Mouse (Mus musculus): ENCODE results near the gene Pbx1. TPM values are rescaled to one million over a fixed set of nuclear protein-coding genes. Genes with fewer than 3 reads are reported as not detected.
A peak's percentile ranks its signal among the peaks of the same experiment; 100 is the strongest.

The Pbx1 gene
- total RNA-seq, 1 experiment = 10.0 TPM

GRCm38 (mm10) chr1:168431711-168432231 is 299 bp downstream of the Pbx1 start:
- Histone ChIP-seq H3K36me3 (ENCODE audit: control insufficient read depth, insufficient read depth, low read length, poor library complexity, severe bottlenecking) (no peaks in the 10 kb centered on the region), H3K27ac (ENCODE audit: insufficient read depth, low read depth, low read length, poor library complexity, severe bottlenecking) (peak overlapping the region; percentile 42; the same call in 1 of the 2 replicates), H3K4me3 (ENCODE audit: insufficient read depth in 1 of 2, low read depth in 1 of 2, low read length in 2 of 2, poor library complexity in 1 of 2, severe bottlenecking in 1 of 2) (peak overlapping the region; percentile 74 to 76), H3K9me3 (ENCODE audit: control insufficient read depth, insufficient read depth, low read depth, low read length) (no peaks in the 10 kb centered on the region), H3K4me1 (ENCODE audit: control insufficient read depth in 2 of 2, insufficient read depth in 2 of 2, low read length in 2 of 2, poor library complexity in 1 of 2) (0 out of 4 replicates have a peak, but pooled peaks cover 0 to 1% of the 10 kb centered on the region in 2 experiments), H3K9ac (ENCODE audit: insufficient read depth, low read depth, low read length, poor library complexity, severe bottlenecking) (peak overlapping the region; percentile 52; the same call in 1 of the 2 replicates)
- in situ Hi-C loops (cut with MboI; ENCODE audit: low sequenced_read_pairs in 2 of 2, unreplicated experiment in 2 of 2) = no loop called here
- DNase-seq (ENCODE audit: low read depth, low spot score) = peak; percentile 12
- no peak for TF ChIP-seq CHD2 (IDR thresholded peaks at IDR 0.05; ENCODE audit: low read depth, low read length)

- peak overlapping the region; percentile 74 to 76 for H3K4me3 ChIP-seq (ENCODE audit: insufficient read depth in 1 of 2, low read depth in 1 of 2, low read length in 2 of 2, poor library complexity in 1 of 2, severe bottlenecking in 1 of 2)
- 0 out of 4 replicates have a peak, but pooled peaks cover 0 to 1% of the 10 kb centered on the region in 2 experiments for H3K4me1 ChIP-seq (ENCODE audit: control insufficient read depth in 2 of 2, insufficient read depth in 2 of 2, low read length in 2 of 2, poor library complexity in 1 of 2)
- H3K9ac ChIP-seq (ENCODE audit: insufficient read depth, low read depth, low read length, poor library complexity, severe bottlenecking) = peak overlapping the region; percentile 56
- no peaks in the 10 kb centered on the region for H3K9me3 ChIP-seq (ENCODE audit: control insufficient read depth, insufficient read depth, low read depth, low read length)
- H3K27ac ChIP-seq (ENCODE audit: insufficient read depth, low read depth, low read length, poor library complexity, severe bottlenecking) = peak overlapping the region; percentile 40; the same call in 1 of the 2 replicates
- peak; percentile 16 for DNase-seq (ENCODE audit: low read depth, low spot score)
- TF ChIP-seq ZC3H11A (IDR thresholded peaks at IDR 0.05; ENCODE audit: borderline replicate concordance, low read depth, low read length) (no peak), ZNF384 (IDR thresholded peaks at IDR 0.05; ENCODE audit: low read depth, low read length) (peak; percentile 94)
- H3K36me3 ChIP-seq (ENCODE audit: control insufficient read depth, insufficient read depth, low read length, poor library complexity, severe bottlenecking) = no peaks in the 10 kb centered on the region
- in situ Hi-C loops (cut with MboI; ENCODE audit: low sequenced_read_pairs in 2 of 2, unreplicated experiment in 2 of 2) = no loop called here
These were observed 981 bp downstream of the Pbx1 start for GRCm38 (mm10) chr1:168430868-168431710.

GRCm38 (mm10) chr1:168429856-168430644 is 2.0 kb downstream of the Pbx1 start:
- no peak overlapping the region for H3K9ac ChIP-seq (ENCODE audit: insufficient read depth, low read depth, low read length, poor library complexity, severe bottlenecking)
- no peak for DNase-seq (ENCODE audit: low read depth, low spot score)
- in situ Hi-C loops (cut with MboI; ENCODE audit: low sequenced_read_pairs in 2 of 2, unreplicated experiment in 2 of 2) = no loop called here
- H3K4me1 ChIP-seq (ENCODE audit: control insufficient read depth in 2 of 2, insufficient read depth in 2 of 2, low read length in 2 of 2, poor library complexity in 1 of 2) = 0 out of 4 replicates have a peak, but pooled peaks cover 0 to 1% of the 10 kb centered on the region in 2 experiments
- no peak overlapping the region for H3K27ac ChIP-seq (ENCODE audit: insufficient read depth, low read depth, low read length, poor library complexity, severe bottlenecking)
- TF ChIP-seq CHD2 (IDR thresholded peaks at IDR 0.05; ENCODE audit: low read depth, low read length) = no peak
- TF ChIP-seq HCFC1 (IDR thresholded peaks at IDR 0.05; ENCODE audit: borderline replicate concordance, insufficient read depth, low read length) = no peak
- no peak overlapping the region for H3K4me3 ChIP-seq (ENCODE audit: insufficient read depth in 1 of 2, low read depth in 1 of 2, low read length in 2 of 2, poor library complexity in 1 of 2, severe bottlenecking in 1 of 2)
- H3K36me3 ChIP-seq (ENCODE audit: control insufficient read depth, insufficient read depth, low read length, poor library complexity, severe bottlenecking) = no peaks in the 10 kb centered on the region
- H3K9me3 ChIP-seq (ENCODE audit: control insufficient read depth, insufficient read depth, low read depth, low read length) = no peaks in the 10 kb centered on the region

- Histone ChIP-seq H3K4me1 (ENCODE audit: control insufficient read depth in 2 of 2, insufficient read depth in 2 of 2, low read length in 2 of 2, poor library complexity in 1 of 2) (0 out of 4 replicates have a peak, but pooled peaks cover 0 to 1% of the 10 kb centered on the region in 2 experiments), H3K9me3 (ENCODE audit: control insufficient read depth, insufficient read depth, low read depth, low read length) (no peaks in the 10 kb centered on the region), H3K36me3 (ENCODE audit: control insufficient read depth, insufficient read depth, low read length, poor library complexity, severe bottlenecking) (no peaks in the 10 kb centered on the region), H3K27ac (ENCODE audit: insufficient read depth, low read depth, low read length, poor library complexity, severe bottlenecking) (no peak overlapping the region), H3K9ac (ENCODE audit: insufficient read depth, low read depth, low read length, poor library complexity, severe bottlenecking) (no peak overlapping the region), H3K4me3 (ENCODE audit: insufficient read depth in 1 of 2, low read depth in 1 of 2, low read length in 2 of 2, poor library complexity in 1 of 2, severe bottlenecking in 1 of 2) (no peak overlapping the region)
- no peak for DNase-seq (ENCODE audit: low read depth, low spot score)
- no peak for TF ChIP-seq HCFC1 (IDR thresholded peaks at IDR 0.05; ENCODE audit: borderline replicate concordance, insufficient read depth, low read length)
- TF ChIP-seq ZC3H11A (IDR thresholded peaks at IDR 0.05; ENCODE audit: borderline replicate concordance, low read depth, low read length) = no peak
- TF ChIP-seq MAFK (IDR thresholded peaks at IDR 0.05; ENCODE audit: insufficient read depth, low read depth, low read length) = no peak
- no peak for TF ChIP-seq CHD2 (IDR thresholded peaks at IDR 0.05; ENCODE audit: low read depth, low read length)
- TF ChIP-seq ZNF384 (IDR thresholded peaks at IDR 0.05; ENCODE audit: low read depth, low read length) = no peak
- in situ Hi-C loops (cut with MboI; ENCODE audit: low sequenced_read_pairs in 2 of 2, unreplicated experiment in 2 of 2) = no loop called here
These were observed 2.7 kb downstream of the Pbx1 start for GRCm38 (mm10) chr1:168429406-168429805.

Data from ES-E14 (cell line).